Mouse (Mus musculus): ENCODE measurements around the gene Slc16a4. TPM values are rescaled to one million over a fixed set of nuclear protein-coding genes. Genes with fewer than 3 reads are reported as not detected.
"Not testable (repeated sequence)": the region's sequence is repeated elsewhere in the genome, so short reads cannot be mapped to it uniquely, and the experiment has no call there.

Slc16a4 gene
- polyA plus RNA-seq, 1 experiment from 2014 or later, result 2.6 TPM

GRCm38 (mm10) chr3:107278479-107279269 lies 12.4 kb upstream of the Slc16a4 start, which contains the start of gene Lamtor5:
TSS of gene Lamtor5 (plus strand) at chr3:107278858.
- Histone ChIP-seq H3K4me3 (ENCODE audit: low read depth, low read length) (peak within 1 kb of the TSS; percentile 95), H3K27me3 (ENCODE audit: control insufficient read depth, insufficient read depth, low read depth, low read length) (no peaks in the 10 kb centered on the region), H3K9ac (ENCODE audit: low read depth, low read length) (peak within 1 kb of the TSS; percentile 83), H3K9me3 (replicated peaks; ENCODE audit: control insufficient read depth, low read length, poor library complexity, severe bottlenecking) (no peaks in the 10 kb centered on the region), H3K4me1 (ENCODE audit: control insufficient read depth, insufficient read depth, low read length) (peaks cover 14% of the 10 kb centered on the region), H3K27ac (ENCODE audit: low read length) (0 out of 2 replicates have a peak within 1 kb of the TSS, but pooled peaks have one; percentile 22), H3K36me3 (ENCODE audit: control insufficient read depth, insufficient read depth, low read length) (peaks cover 9% of the 10 kb centered on the region), H3K4me2 (ENCODE audit: low read length) (peak within 1 kb of the TSS; percentile 62)
- 3% methylated on average over 43 of the region's 43 CpGs for WGBS
- peak; percentile 89 for ATAC-seq

- no peak overlapping the region for H3K9ac ChIP-seq (ENCODE audit: low read depth, low read length)
- H3K36me3 ChIP-seq (ENCODE audit: control insufficient read depth, insufficient read depth, low read length), result peaks cover 9% of the 10 kb centered on the region
- no peak overlapping the region for H3K4me2 ChIP-seq (ENCODE audit: low read length)
- no peaks in the 10 kb centered on the region for H3K4me1 ChIP-seq (ENCODE audit: control insufficient read depth, insufficient read depth, low read length)
- WGBS, result 96% methylated on average over 2 of the region's 2 CpGs
- no peak overlapping the region for H3K4me3 ChIP-seq (ENCODE audit: low read depth, low read length)
- ATAC-seq, result no peak
- no peaks in the 10 kb centered on the region for H3K27me3 ChIP-seq (ENCODE audit: control insufficient read depth, insufficient read depth, low read depth, low read length)
- H3K27ac ChIP-seq (ENCODE audit: low read length), result no peak overlapping the region
- H3K9me3 ChIP-seq (replicated peaks; ENCODE audit: control insufficient read depth, low read length, poor library complexity, severe bottlenecking), result no peaks in the 10 kb centered on the region
Measured at GRCm38 (mm10) chr3:107286123-107286522, 4.9 kb upstream of the Slc16a4 start.

DNA sequence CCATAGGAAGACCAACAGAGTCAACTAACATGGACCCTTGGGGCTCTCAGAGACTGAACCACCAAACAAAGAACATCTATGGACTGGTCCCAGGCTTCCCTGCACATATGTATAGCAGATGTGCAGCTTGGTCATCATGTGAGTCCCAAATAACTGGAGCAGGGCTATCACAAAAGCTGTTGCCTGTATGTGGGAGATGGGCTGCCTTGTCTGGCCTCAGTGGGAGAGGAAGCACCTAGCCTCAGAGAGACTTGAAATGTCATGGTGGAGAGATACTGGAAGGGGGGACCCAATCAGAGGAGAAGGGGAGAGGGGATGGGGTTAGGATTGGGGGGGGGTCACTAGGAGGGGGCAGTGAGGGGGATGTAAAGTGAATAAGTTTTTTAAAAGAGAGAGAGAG lies 3.7 kb upstream of the Slc16a4 start:
- Histone ChIP-seq H3K9ac (ENCODE audit: low read depth, low read length) (no peak overlapping the region), H3K4me2 (ENCODE audit: low read length) (no peak overlapping the region), H3K27ac (ENCODE audit: low read length) (no peak overlapping the region), H3K9me3 (replicated peaks; ENCODE audit: control insufficient read depth, low read length, poor library complexity, severe bottlenecking) (no peaks in the 10 kb centered on the region), H3K4me1 (ENCODE audit: control insufficient read depth, insufficient read depth, low read length) (no peaks in the 10 kb centered on the region), H3K27me3 (ENCODE audit: control insufficient read depth, insufficient read depth, low read depth, low read length) (no peaks in the 10 kb centered on the region), H3K36me3 (ENCODE audit: control insufficient read depth, insufficient read depth, low read length) (peaks cover 5% of the 10 kb centered on the region), H3K4me3 (ENCODE audit: low read depth, low read length) (no peak overlapping the region)
- no peak for ATAC-seq

DNA sequence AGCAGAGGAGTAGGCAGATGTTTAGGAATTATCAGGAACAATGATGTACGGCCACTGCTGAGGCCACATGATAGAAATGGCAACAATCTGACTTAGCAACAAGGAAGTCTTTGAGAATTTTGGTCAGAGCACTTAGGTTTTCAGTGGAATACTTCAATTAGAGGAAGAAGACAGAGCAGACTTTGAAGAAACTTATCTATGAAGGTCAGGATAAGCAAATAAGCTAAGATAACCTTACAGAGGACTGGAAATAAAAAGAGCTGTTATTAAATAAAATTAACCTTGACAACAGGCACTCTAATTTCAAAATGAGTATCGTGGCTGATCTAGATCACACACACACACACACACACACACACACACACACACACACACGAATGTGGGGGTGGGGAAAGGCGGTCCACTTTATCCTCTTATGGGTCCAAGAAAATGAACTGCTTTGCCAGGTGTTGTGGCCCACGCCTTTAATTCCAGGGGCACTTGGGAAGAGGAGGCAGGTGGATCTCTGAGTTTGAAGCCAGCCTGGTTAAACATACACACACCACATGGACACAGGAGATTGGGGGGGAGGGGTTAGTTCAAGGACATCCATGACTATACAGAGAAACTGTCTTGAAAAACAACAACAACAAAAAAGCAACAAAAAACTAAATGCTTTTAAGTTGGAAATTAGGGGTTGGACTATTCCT lies 4.8 kb downstream of the Slc16a4 start:
- WGBS, result 87% methylated on average over 5 of the region's 5 CpGs
- ATAC-seq, result no peak
- H3K4me2 ChIP-seq (ENCODE audit: low read length), result no peak overlapping the region
- no peak overlapping the region for H3K9ac ChIP-seq (ENCODE audit: low read depth, low read length)
- H3K9me3 ChIP-seq (replicated peaks; ENCODE audit: control insufficient read depth, low read length, poor library complexity, severe bottlenecking), result no peaks in the 10 kb centered on the region
- no peak overlapping the region for H3K4me3 ChIP-seq (ENCODE audit: low read depth, low read length)
- H3K4me1 ChIP-seq (ENCODE audit: control insufficient read depth, insufficient read depth, low read length), result no peaks in the 10 kb centered on the region
- no peak overlapping the region for H3K27ac ChIP-seq (ENCODE audit: low read length)
- no peaks in the 10 kb centered on the region for H3K27me3 ChIP-seq (ENCODE audit: control insufficient read depth, insufficient read depth, low read depth, low read length)
- no peaks in the 10 kb centered on the region for H3K36me3 ChIP-seq (ENCODE audit: control insufficient read depth, insufficient read depth, low read length)

DNA sequence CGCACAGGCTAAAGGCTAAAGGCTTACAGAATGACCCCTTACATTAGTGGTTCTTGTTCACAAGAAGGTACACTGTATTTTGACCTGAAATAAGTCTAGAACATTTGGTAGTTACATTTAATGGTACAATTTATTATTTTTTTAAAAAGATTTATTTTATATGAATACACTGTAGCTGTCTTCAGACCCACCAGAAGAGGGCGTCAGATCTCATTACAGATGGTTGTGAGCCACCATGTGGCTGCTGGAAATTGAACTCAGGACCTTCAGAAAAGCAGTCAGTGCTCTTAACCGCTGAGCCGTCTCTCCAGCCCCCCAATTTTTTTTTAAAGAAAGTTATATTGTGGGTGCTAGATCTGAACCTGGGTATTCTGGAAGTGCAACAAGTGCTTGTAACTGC lies 5.9 kb downstream of the Slc16a4 start:
- 73% methylated on average over 4 of the region's 4 CpGs for WGBS
- not testable (repeated sequence) for H3K27me3 ChIP-seq (ENCODE audit: control insufficient read depth, insufficient read depth, low read depth, low read length); H3K4me1 ChIP-seq (ENCODE audit: control insufficient read depth, insufficient read depth, low read length); H3K9ac ChIP-seq (ENCODE audit: low read depth, low read length); H3K4me2 ChIP-seq (ENCODE audit: low read length); H3K36me3 ChIP-seq (ENCODE audit: control insufficient read depth, insufficient read depth, low read length); H3K4me3 ChIP-seq (ENCODE audit: low read depth, low read length); H3K9me3 ChIP-seq (replicated peaks; ENCODE audit: control insufficient read depth, low read length, poor library complexity, severe bottlenecking); H3K27ac ChIP-seq (ENCODE audit: low read length); ATAC-seq

DNA sequence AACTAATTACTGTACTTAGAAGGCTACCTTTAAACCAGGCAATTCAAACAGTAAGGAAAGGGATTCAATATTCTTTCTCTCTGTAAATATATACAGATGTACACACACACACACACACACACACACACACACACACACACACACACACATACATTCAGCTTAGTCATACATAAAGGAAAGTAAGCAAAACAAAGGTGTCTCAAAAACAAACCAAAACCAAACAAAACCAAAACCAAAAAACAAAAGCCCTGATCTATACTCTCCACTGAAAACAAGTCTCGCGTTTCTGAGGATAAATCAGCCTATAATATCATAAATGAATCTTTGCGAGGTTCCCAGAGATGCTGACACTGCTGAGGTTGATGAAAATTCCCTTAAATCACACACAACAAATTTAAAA lies 26.3 kb downstream of the Slc16a4 start:
- Histone ChIP-seq H3K27ac (ENCODE audit: low read length) (no peak overlapping the region), H3K27me3 (ENCODE audit: control insufficient read depth, insufficient read depth, low read depth, low read length) (no peaks in the 10 kb centered on the region), H3K9me3 (replicated peaks; ENCODE audit: control insufficient read depth, low read length, poor library complexity, severe bottlenecking) (no peaks in the 10 kb centered on the region), H3K36me3 (ENCODE audit: control insufficient read depth, insufficient read depth, low read length) (no peaks in the 10 kb centered on the region), H3K4me1 (ENCODE audit: control insufficient read depth, insufficient read depth, low read length) (peaks cover 13% of the 10 kb centered on the region), H3K4me2 (ENCODE audit: low read length) (no peak overlapping the region), H3K4me3 (ENCODE audit: low read depth, low read length) (no peak overlapping the region), H3K9ac (ENCODE audit: low read depth, low read length) (no peak overlapping the region)
- no peak for ATAC-seq
- 92% methylated on average over 3 of the region's 3 CpGs for WGBS

DNA sequence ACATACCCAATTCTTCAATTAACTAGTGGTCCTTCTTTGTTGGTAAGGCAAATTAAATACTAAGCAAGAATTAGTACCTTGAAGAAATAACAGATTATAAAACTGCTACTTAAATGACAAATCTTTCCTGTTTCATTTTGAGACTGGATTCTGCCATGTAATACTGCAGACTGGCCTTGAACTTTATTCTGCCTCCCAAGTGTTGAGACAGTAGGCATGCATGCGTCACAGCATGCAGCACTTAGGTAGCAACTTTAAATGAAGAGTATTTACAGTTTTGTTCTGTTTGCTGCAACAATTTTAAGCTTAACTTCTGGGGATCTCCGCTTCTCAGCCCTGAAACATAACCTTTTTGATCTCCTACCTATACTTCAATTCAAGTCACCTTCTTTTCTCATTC lies 30.1 kb downstream of the Slc16a4 start:
- H3K4me1 ChIP-seq (ENCODE audit: control insufficient read depth, insufficient read depth, low read length), result peaks cover 27% of the 10 kb centered on the region
- H3K27ac ChIP-seq (ENCODE audit: low read length), result no peak overlapping the region
- H3K27me3 ChIP-seq (ENCODE audit: control insufficient read depth, insufficient read depth, low read depth, low read length), result no peaks in the 10 kb centered on the region
- no peak overlapping the region for H3K9ac ChIP-seq (ENCODE audit: low read depth, low read length)
- ATAC-seq, result no peak
- 92% methylated on average over 2 of the region's 2 CpGs for WGBS
- H3K36me3 ChIP-seq (ENCODE audit: control insufficient read depth, insufficient read depth, low read length), result no peaks in the 10 kb centered on the region
- H3K9me3 ChIP-seq (replicated peaks; ENCODE audit: control insufficient read depth, low read length, poor library complexity, severe bottlenecking), result no peaks in the 10 kb centered on the region
- H3K4me3 ChIP-seq (ENCODE audit: low read depth, low read length), result no peak overlapping the region
- no peak overlapping the region for H3K4me2 ChIP-seq (ENCODE audit: low read length)

- H3K4me3 ChIP-seq (ENCODE audit: low read depth, low read length), result no peak overlapping the region
- no peaks in the 10 kb centered on the region for H3K9me3 ChIP-seq (replicated peaks; ENCODE audit: control insufficient read depth, low read length, poor library complexity, severe bottlenecking)
- no peak overlapping the region for H3K27ac ChIP-seq (ENCODE audit: low read length)
- H3K36me3 ChIP-seq (ENCODE audit: control insufficient read depth, insufficient read depth, low read length), result no peaks in the 10 kb centered on the region
- H3K4me1 ChIP-seq (ENCODE audit: control insufficient read depth, insufficient read depth, low read length), result peaks cover 27% of the 10 kb centered on the region
- H3K9ac ChIP-seq (ENCODE audit: low read depth, low read length), result no peak overlapping the region
- ATAC-seq, result no peak
- H3K27me3 ChIP-seq (ENCODE audit: control insufficient read depth, insufficient read depth, low read depth, low read length), result no peaks in the 10 kb centered on the region
- H3K4me2 ChIP-seq (ENCODE audit: low read length), result no peak overlapping the region
Measured at GRCm38 (mm10) chr3:107321776-107322175, 30.7 kb downstream of the Slc16a4 start.

DNA sequence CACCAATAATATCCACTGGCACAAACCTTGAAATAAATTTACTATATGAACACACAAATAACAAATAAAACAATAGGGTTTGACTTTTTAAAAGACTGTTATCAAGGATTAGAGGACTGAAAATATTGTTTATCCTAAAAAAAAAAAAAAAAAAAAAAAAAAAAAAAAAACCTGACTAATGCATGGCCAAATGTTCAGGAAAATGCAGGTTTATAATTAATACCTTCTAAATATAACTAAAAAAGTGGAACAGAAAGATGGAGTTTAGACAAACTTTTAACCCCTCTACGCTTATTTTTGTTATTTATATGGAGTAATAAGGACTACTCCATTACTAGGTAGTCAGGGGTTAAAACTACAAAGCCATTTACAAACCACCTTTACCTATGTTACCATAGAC lies 35.4 kb downstream of the Slc16a4 start:
- Histone ChIP-seq H3K4me2 (ENCODE audit: low read length) (no peak overlapping the region), H3K9ac (ENCODE audit: low read depth, low read length) (no peak overlapping the region), H3K27ac (ENCODE audit: low read length) (no peak overlapping the region), H3K4me3 (ENCODE audit: low read depth, low read length) (no peak overlapping the region), H3K4me1 (ENCODE audit: control insufficient read depth, insufficient read depth, low read length) (peaks cover 41% of the 10 kb centered on the region), H3K9me3 (replicated peaks; ENCODE audit: control insufficient read depth, low read length, poor library complexity, severe bottlenecking) (no peaks in the 10 kb centered on the region), H3K36me3 (ENCODE audit: control insufficient read depth, insufficient read depth, low read length) (0 out of 2 replicates have a peak, but pooled peaks cover 3% of the 10 kb centered on the region), H3K27me3 (ENCODE audit: control insufficient read depth, insufficient read depth, low read depth, low read length) (no peaks in the 10 kb centered on the region)
- 97% methylated on average over 1 of the region's 1 CpGs for WGBS
- no peak for ATAC-seq
